Mouse (Mus musculus) hematopoietic stem cell, adult 5-6 weeks (primary cell): Measurements from ENCODE around the gene Icam1. TPM values are rescaled to one million over a fixed set of nuclear protein-coding genes. Genes with fewer than 3 reads are reported as not detected.
A peak's percentile ranks its signal among the peaks of the same experiment; 100 is the strongest.
"Not testable (repeated sequence)": the region's sequence is repeated elsewhere in the genome, so short reads cannot be mapped to it uniquely, and the experiment has no call there.

Experiments
- ATAC-seq, 2 experiments: fragments of 125-278 bp in 1 of 2; replicated peaks in 1 of 2; 2 replicates each; pipeline ENCODE4 v1.8.0; 2016 to 2017; ENCODE audit warnings: inconsistent platforms in 2 of 2, mild to moderate bottlenecking in 2 of 2, moderate number of reproducible peaks in 2 of 2, low read depth in 1 of 2, moderate TSS enrichment in 1 of 2; ENCODE audit not compliant: low FRiP score in 2 of 2, poor library complexity in 2 of 2, severe bottlenecking in 2 of 2, insufficient read depth in 1 of 2, low TSS enrichment in 1 of 2
- total RNA-seq: library from RNA; stranded (forward); fragments of 172-1452, 232-1000 nt; gene quantifications from 2 replicates; pipeline ENCODE4 v1.2.3, GENCODE M21; 2017

Gene Icam1
- total RNA-seq, 1 experiment from 2014 or later = 44.7 TPM

GRCm38 (mm10) chr9:21031896-21032351 lies 16.1 kb downstream of the Icam1 start, which contains the start of gene Icam5:
Gene Icam5 (plus strand): TSS chr9:21032073.
- ATAC-seq = no peak

- ATAC-seq = no peak
These were observed 16.7 kb downstream of the Icam1 start for GRCm38 (mm10) chr9:21032491-21032890.

DNA sequence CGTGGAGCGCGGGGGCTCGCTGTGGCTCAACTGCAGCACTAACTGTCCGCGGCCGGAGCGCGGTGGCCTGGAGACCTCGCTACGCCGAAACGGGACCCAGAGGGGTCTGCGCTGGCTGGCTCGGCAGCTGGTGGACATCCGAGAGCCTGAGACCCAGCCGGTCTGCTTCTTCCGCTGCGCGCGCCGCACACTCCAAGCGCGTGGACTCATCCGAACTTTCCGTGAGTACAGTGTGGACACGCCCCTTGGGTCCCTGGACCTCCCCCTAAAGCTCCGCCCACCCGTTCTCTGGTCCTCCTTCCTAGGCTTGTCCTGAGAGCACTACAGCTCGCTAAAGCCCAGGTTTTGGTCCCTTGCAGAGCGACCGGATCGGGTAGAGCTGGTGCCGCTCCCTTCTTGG lies 17.4 kb downstream of the Icam1 start:
- ATAC-seq = peak; percentile 30 to 40; a peak in 3 of 4 replicates

GRCm38 (mm10) chr9:21034481-21035085 lies 18.8 kb downstream of the Icam1 start:
- ATAC-seq = no peak

GRCm38 (mm10) chr9:21035586-21035985 lies 19.8 kb downstream of the Icam1 start:
- no peak for ATAC-seq

DNA sequence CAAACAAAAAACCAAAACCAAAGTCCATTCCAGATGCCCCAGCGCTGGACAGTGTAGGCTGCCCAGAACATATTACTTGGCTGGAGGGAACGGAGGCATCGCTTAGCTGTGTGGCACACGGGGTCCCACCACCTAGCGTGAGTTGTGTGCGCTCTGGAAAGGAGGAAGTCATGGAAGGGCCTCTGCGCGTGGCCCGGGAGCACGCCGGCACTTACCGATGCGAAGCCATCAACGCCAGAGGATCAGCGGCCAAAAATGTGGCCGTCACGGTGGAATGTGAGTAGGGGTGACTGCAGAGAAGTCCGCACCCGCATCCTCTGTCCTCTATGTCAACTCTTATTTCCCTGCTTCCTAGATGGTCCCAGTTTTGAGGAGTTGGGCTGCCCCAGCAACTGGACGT lies 20.4 kb downstream of the Icam1 start:
- ATAC-seq = no peak

DNA sequence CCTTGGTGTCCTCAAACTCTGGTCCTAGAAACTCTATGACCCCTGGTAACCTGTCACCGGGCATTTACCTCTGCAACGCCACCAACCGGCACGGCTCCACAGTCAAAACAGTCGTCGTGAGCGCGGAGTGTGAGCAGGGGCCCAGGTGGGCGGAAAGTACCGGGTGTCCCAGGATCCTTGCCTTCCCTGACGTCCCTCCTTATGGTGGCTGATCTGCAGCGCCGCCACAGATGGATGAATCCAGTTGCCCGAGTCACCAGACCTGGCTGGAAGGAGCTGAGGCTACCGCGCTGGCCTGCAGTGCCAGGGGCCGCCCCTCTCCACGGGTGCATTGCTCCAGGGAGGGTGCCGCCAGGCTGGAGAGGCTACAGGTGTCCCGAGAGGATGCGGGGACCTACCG lies 20.9 kb downstream of the Icam1 start:
- ATAC-seq = no peak

- ATAC-seq = no peak
These were observed 21.7 kb downstream of the Icam1 start for GRCm38 (mm10) chr9:21037481-21037891.

GRCm38 (mm10) chr9:21039779-21040178 lies 24.0 kb downstream of the Icam1 start:
- no peak for ATAC-seq

GRCm38 (mm10) chr9:21041308-21041707 lies 25.5 kb downstream of the Icam1 start:
- ATAC-seq = no peak

- ATAC-seq = no peak
These were observed 27.8 kb downstream of the Icam1 start for GRCm38 (mm10) chr9:21043563-21043962.

DNA sequence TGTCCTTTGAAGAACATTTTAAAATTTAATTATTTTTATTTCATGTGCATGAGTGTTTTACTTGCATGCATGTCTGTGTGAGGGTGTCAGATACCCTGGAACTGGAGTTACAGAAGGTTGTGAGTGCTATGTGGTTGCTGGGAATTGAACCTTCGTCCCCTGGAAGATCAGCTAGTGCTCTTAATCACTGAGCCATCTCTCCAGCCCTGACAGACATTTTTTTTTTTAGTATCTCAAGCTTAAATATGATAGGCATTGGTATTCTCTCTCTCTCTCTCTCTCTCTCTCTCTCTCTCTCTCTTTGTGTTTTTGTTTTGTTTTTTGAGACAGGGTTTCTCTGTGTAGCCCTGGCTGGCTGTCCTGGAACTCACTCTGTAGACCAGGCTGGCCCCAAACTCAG lies 29.0 kb downstream of the Icam1 start:
- ATAC-seq = not testable (repeated sequence)

- ATAC-seq = no peak
These were observed 29.4 kb downstream of the Icam1 start for GRCm38 (mm10) chr9:21045235-21045634.

DNA sequence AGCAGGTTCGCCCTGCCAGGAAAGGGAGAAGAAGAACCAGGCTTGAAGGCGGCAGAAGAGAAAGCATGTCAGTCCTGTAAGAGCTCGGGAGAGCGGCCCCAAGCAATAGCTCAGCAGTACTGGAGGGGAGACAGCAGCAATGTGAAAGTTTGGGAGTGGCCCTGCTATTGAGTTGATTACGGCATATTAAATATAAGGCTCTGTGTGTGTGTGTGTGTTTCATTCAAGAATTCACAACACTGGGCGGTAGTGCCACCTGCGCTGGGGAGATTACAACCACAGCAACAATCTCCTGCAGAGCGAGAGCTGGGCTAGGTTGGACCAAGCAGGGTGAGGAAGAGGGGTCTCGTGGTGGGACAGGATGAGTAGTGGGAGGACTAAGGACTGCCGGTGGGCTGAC lies 35.8 kb downstream of the Icam1 start:
- peak; percentile 29 to 42; a peak in 2 of 4 replicates for ATAC-seq

DNA sequence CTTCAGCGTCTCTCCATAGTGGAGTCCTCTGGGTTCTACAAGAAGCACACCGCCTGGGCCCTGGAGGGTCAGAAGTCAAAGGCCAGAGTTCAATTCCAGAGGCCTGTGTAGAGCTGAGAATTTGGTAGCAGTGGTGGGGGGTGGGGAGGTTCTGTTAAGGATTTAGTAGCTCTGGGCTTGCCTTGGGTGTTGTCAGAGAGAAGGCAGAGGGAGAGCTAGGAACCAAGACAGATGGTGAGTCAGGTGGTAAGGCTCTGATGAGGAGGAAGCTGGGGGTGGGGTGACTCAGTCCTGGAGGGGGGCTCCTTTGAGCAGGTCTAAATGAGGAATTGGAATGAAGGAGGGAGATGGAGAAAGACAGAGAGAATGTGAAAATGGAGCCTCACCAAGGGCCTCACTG lies 47.1 kb downstream of the Icam1 start:
- no peak for ATAC-seq

DNA sequence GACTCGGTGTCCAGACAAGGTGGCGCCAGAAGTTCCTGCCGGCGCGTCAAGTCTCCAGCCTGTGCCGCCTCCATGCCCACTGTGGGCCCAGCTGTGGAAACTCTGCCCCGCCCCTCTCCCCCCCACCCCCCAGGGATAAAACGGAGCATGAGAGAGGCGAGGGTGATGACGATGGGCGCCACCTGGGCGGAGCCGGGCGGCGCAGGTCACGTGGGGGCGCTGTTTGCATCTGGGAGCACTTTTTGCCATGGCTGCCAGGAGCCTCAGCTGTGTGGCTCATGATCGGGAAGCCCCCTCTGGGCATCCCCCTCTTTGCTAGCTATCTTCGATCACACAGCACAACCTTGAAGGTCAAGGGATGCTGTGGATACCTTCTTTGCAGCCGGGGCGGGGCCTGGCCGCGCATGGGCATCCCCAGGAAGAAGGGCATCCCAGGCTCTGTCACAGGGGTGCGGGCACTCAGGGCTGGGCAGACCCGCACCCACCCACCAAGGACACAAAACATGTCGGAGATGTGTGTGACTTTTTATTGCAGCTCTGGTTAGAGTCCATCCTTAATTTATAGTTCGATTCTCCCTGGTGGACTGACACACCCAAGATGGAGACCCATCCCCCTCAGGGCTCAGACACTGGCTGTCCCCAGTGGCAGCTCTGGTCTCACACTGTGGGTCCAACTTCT lies 51.4 kb downstream of the Icam1 start, which contains the start of gene Zglp1:
TSS of gene Zglp1 (minus strand) at position 88 of the 679 bp plus-strand sequence.
- no peak for ATAC-seq

- no peak for ATAC-seq
These were observed 56.9 kb downstream of the Icam1 start for GRCm38 (mm10) chr9:21072641-21073040.

GRCm38 (mm10) chr9:21073044-21073840 lies 57.5 kb downstream of the Icam1 start, which contains the start of the genes Gm49373 and Fdx1l:
Gene Gm49373 (minus strand): TSS chr9:21073096.
Gene Fdx1l (minus strand): TSS chr9:21073614.
- ATAC-seq = peak; percentile 89 to 92
